Mouse (Mus musculus) A20 (cell line): ENCODE results near the gene Cdc42ep4.
A peak's percentile ranks its signal among the peaks of the same experiment; 100 is the strongest.

Experiments
- DNase-seq: peaks from one replicate; pipeline ENCODE4 v3.0.0-alpha.2; 2011; ENCODE audit warnings: low read depth, low spot score

Gene Cdc42ep4

GRCm38 (mm10) chr11:113751484-113752084 is at the start of gene Cdc42ep4:
TSS of gene Cdc42ep4 (minus strand) at chr11:113751881.
- peak; percentile 95 for DNase-seq

GRCm38 (mm10) chr11:113800026-113800425 is 48.3 kb upstream of the Cdc42ep4 start:
- DNase-seq = no peak

GRCm38 (mm10) chr11:113799041-113799447 is 47.4 kb upstream of the Cdc42ep4 start:
- DNase-seq = no peak

- no peak for DNase-seq
These were observed 46.3 kb upstream of the Cdc42ep4 start for GRCm38 (mm10) chr11:113798011-113798410.

DNA sequence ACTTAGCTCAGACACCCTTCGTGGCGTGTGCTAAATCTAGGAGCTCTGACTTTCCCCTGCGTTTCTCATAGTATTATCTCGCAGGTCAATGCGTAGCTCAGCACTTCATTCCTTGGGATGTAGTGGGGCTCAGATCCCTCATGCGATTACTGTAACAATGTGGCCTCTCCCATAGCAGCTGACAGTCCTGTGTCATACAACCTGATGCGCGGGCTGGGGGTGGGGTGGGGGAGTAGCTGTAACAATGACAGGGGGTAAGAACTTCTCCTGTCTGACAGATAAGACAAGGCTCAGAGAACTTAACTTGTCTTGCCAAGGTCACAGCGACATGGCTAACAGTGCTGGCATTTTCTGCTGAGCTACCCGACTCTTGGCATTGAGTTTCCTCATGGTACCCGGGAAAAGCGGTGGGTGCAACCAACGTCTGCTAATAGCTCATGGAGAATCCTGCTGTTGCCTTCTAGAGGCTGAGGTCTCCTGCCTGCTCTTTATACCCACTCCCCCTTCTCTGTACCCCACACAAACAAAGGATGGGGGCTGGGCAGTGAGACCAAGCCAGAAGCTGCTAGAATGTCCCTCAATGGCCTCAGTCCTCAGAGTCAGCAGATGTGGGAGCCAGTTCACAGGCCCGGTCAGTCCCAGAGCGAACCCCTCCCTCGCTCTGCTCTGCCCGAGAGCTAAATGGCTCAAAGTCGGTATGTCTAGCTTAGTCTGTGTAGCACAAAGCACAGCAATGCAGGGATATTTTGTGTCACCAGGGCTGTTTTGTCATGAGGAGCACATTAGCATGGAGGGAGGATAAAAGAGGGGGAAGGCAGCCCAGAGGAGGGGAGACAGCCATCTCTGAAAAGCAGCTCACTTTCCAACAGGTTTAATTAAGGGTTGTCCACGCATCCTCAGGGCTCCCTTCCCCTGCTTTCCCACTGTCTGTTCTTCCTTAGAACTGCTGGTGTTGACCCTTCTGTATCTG is 45.6 kb upstream of the Cdc42ep4 start:
- DNase-seq = no peak

GRCm38 (mm10) chr11:113795846-113796245 is 44.2 kb upstream of the Cdc42ep4 start:
- no peak for DNase-seq

GRCm38 (mm10) chr11:113791357-113792215 is 39.9 kb upstream of the Cdc42ep4 start:
- no peak for DNase-seq

DNA sequence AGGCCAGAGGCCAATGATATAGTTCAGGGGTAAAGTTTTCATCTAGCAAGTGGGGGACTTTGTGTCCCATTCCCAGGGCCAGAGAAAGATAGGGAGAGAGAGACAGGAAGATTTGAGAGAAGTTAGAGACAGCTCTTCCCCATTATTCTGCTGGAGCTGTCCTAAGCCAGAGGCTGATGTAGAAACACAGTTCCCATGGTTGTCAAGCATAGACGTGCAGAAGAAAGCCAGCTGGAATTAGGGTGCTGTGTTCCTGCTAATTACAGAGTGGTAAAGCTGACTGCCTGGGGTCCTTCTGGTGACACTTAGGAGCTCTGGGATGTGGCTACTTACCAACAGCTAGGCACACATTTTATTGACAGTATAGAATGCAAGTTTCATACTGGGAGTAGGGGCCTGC is 37.4 kb upstream of the Cdc42ep4 start:
- no peak for DNase-seq

- no peak for DNase-seq
These were observed 36.6 kb upstream of the Cdc42ep4 start for GRCm38 (mm10) chr11:113788183-113788789.

DNA sequence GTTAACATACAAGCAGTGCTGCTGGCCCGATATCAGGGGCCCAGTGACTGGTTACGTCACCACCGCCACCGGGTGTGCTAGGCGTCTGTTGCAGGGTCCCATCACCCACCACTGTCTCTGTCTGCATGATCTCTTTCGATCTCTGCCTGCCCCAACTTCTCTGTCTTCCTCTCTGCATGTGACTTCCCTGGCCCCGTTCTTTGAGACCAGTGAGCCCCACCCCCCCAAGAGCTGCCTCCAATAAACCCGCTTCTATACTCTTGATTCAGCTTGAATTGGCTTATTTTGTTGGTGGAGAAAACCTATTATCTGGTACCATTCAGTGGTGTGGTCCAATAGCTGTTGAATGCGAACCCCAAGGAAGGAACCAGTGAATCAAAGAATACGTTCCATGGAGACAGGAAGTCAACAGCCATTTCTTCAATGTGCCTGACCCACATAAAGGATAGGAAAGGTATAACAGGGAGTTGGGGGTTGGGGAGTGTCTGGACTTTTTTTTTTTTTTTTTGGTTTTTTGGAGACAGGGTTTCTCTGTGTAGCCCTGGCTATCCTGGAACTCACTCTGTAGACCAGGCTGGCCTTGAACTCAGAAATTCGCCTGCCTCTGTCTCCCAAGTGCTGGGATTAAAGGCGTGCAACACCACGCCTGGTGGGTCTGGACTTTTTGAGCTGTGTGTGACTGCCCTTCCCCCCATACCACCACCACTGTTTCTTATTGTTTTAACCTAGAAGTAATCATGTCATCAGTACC is 35.9 kb upstream of the Cdc42ep4 start:
- DNase-seq = no peak

GRCm38 (mm10) chr11:113787009-113787408 is 35.3 kb upstream of the Cdc42ep4 start:
- DNase-seq = no peak

GRCm38 (mm10) chr11:113786395-113786794 is 34.7 kb upstream of the Cdc42ep4 start:
- DNase-seq = no peak

GRCm38 (mm10) chr11:113785406-113786171 is 33.9 kb upstream of the Cdc42ep4 start:
- no peak for DNase-seq

DNA sequence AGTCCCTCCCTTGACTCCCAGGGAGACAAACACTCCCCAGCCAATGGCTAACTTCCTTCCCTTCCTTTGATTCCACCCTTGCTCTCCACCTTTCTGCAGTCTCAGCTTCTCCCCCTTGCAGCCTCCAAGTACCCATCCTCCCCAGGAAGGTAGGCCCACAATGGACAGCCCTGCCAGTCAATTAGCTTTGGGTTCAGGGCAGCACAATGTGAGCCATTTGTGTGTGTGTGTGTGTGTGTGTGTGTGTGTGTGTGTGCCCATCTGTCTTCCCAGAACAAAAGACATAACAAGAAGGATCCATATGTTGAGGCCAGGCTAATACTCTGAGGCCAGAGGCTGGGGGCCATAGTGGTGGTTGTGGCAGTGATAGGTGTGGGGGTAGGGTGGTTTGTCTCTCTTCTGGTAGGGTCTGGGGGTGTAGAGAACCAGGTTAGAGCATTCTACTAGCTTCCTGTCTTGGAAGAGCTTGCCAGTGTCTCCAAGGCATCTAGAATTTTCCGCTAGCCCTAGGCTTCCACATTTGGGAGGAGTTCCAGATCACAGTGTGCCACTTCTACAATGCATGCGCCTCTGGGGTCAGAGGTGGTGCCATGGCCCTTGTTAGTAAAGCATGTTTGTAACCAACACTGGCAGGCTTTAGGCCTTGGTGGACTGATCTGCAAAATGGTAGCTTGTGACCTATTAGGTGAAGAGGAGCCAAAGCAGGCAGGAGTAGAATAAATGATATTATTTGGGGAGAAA is 33.1 kb upstream of the Cdc42ep4 start:
- DNase-seq = no peak

DNA sequence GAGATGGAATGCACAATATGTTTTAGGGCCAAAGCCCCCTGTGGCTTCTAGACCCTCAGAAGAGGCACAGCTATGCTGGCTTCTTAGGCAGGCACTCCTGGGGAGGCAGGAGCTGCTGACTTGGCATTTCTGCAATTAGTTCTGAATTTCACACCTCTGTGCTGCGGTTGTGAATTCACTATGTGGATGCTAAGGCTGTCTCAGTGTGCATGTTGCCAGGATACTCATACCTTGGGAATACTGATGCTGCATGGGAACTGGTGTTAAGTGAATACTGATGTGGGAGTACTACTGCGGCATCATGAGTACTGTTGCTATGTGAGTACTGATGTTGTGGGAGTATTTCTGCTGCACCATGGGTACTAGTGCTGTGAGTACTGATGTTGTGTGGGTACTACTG is 30.8 kb upstream of the Cdc42ep4 start:
- DNase-seq = no peak

DNA sequence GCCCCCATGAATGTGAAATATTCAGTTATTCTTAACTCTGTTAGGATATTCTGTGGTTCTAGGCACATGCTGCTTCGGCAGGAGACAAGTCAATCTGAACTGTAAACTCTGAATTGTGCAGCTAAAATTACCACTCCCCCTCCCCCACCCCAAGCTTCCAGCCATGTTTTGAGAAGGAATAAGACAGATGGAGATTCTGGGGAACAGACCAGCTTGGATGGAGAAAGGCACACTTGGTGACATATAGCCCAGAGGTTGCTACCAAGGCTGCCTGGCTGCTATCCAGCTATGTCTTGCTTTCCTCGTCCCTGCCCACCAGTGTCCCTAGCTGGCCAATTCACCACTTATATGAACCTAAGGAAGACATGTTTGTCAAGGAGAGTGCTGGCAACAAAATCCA is 30.3 kb upstream of the Cdc42ep4 start:
- no peak for DNase-seq

DNA sequence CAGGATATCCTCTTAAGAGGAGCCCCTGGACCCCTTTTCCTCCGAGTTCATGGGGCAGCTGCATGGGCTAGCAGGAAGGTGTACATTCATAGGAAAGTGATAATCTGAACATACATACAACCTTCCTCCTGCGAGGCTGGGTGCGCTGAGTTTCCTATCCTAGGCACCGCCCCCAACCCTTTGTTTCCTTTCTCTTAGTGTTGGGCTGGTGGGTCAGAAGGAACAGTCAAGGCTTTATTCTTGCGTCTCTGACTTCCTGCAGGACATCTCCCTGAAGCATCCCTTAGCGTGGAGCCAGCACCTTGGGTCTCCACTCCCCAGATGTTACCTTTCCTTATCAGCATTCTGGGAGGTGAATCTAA is 28.0 kb upstream of the Cdc42ep4 start:
- DNase-seq = no peak

DNA sequence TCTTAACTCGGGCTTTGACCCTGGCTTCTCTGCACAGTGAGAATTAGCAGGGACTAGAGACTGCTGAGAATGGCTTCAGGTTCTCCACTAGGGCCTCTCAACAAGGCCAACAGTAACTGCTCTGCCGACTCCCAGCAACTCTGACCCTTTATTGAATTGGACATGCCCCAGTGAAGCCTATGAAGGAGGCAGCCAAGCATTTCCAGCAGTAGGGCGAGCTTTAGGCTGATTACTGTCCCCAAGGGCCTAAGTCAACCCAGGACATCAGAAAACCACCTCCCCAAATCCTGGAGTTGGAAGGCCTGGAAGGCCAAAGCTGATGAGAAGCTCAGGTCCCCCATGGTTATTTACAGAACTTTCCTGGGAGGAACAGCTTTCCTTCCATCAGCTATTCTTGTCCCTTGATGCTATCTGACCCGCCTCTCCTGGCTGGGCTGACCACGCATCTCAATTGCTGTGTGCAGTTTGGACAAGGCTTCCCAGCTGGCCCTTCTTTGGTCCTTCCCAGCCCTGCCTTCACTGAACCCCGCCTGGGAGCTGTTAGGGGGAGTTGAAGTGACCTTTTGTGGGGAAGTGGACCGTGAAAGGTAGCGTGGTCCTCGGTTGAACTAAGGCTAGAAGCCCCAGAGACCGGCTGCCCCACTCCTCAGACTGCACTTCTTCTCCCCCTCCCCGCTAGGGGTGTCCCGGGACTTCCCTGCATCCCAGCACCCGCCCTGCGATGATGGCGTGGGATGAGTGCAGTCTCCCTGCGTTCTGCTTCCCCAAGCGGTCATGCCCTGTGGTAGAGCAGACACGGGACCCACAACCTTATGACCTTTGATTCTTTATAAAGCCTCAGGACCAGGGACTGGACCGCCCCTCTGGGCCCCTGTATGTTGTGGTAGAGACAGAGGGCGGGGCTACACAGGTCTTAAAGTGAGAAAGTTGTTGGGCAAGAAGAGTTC is 27.3 kb upstream of the Cdc42ep4 start:
- no peak for DNase-seq
